Mouse (Mus musculus) kidney, embryonic 14.5 days (tissue): ENCODE data around the gene Fam71e2. TPM values are rescaled to one million over a fixed set of nuclear protein-coding genes. Genes with fewer than 3 reads are reported as not detected.

Source experiments
- polyA plus RNA-seq: library from polyadenylated mRNA; unstranded; fragments of >200 nt; fragmentation: Nextera tagmentation; extraction: Ambion mirVana; gene quantifications from 2 replicates; pipeline ENCODE4 v1.2.1, GENCODE M21; 2014

Fam71e2 gene
- polyA plus RNA-seq, 1 experiment from 2014 or later, result not detected

Other genes with a start within 250 kb of the Fam71e2 start
- gene Tnni3, start 247.1 kb downstream of the Fam71e2 start, polyA plus RNA-seq, result 4.9 and 8.1 TPM in 2 replicates
- gene Dnaaf3, start 238.8 kb downstream of the Fam71e2 start, polyA plus RNA-seq, result 1.3 and 2.4 TPM in 2 replicates
- gene Syt5, start 223.8 kb downstream of the Fam71e2 start, polyA plus RNA-seq, result 5.3 and 5.5 TPM in 2 replicates
- gene Ptprh, start 167.3 kb downstream of the Fam71e2 start, polyA plus RNA-seq, result 0.09 TPM in 1 of 2 replicates, not detected in the other
- gene Tmem86b, start 139.9 kb downstream of the Fam71e2 start, polyA plus RNA-seq, result 1.0 and 1.4 TPM in 2 replicates
- gene Ppp6r1, start 112.3 kb downstream of the Fam71e2 start, polyA plus RNA-seq, result 8.3 and 10.2 TPM in 2 replicates
- 113 and 140 TPM in 2 replicates for gene Hspbp1, start 86.2 kb downstream of the Fam71e2 start, polyA plus RNA-seq
- gene Brsk1, start 80.7 kb downstream of the Fam71e2 start, polyA plus RNA-seq, result 1.9 and 3.0 TPM in 2 replicates
- gene Tmem150b, start 46.1 kb downstream of the Fam71e2 start, polyA plus RNA-seq, result 0.14 TPM in 1 of 2 replicates, not detected in the other
- 59.3 and 69.2 TPM in 2 replicates for gene Kmt5c, start 31.2 kb downstream of the Fam71e2 start, polyA plus RNA-seq
- 47.1 and 62.7 TPM in 2 replicates for gene Cox6b2, start 18.2 kb downstream of the Fam71e2 start, polyA plus RNA-seq
- 0.31 TPM in 1 of 2 replicates, not detected in the other for gene Il11, start 11.6 kb upstream of the Fam71e2 start, polyA plus RNA-seq
- gene Tmem190, start 11.6 kb upstream of the Fam71e2 start, polyA plus RNA-seq, result 0.63 TPM in 1 of 2 replicates, not detected in the other
- gene Tmem238, start 18.4 kb upstream of the Fam71e2 start, polyA plus RNA-seq, result 6.9 and 8.2 TPM in 2 replicates
- 251 and 292 TPM in 2 replicates for gene Rpl28, start 21.6 kb upstream of the Fam71e2 start, polyA plus RNA-seq
- 465 and 546 TPM in 2 replicates for gene Ube2s, start 41.3 kb upstream of the Fam71e2 start, polyA plus RNA-seq
- gene Shisa7, start 73.4 kb upstream of the Fam71e2 start, polyA plus RNA-seq, result 0.89 and 1.1 TPM in 2 replicates
- gene Isoc2b, start 99.0 kb upstream of the Fam71e2 start, polyA plus RNA-seq, result 4.5 and 8.3 TPM in 2 replicates
- 0.95 and 1.3 TPM in 2 replicates for gene Isoc2a, start 105.9 kb upstream of the Fam71e2 start, polyA plus RNA-seq
- gene Gm36210, start 135.2 kb upstream of the Fam71e2 start, polyA plus RNA-seq, result 0.22 TPM in 1 of 2 replicates, not detected in the other
- 4.5 and 5.2 TPM in 2 replicates for gene Zfp628, start 143.9 kb upstream of the Fam71e2 start, polyA plus RNA-seq
- gene Nat14, start 150.7 kb upstream of the Fam71e2 start, polyA plus RNA-seq, result 3.1 and 3.6 TPM in 2 replicates
- gene Ssc5d, start 154.5 kb upstream of the Fam71e2 start, polyA plus RNA-seq, result 1.1 and 2.5 TPM in 2 replicates
- gene Sbk2, start 193.1 kb upstream of the Fam71e2 start, polyA plus RNA-seq, result 0.43 TPM in 1 of 2 replicates, not detected in the other
- 0.06 TPM in 1 of 2 replicates, not detected in the other for gene Sbk3, start 199.9 kb upstream of the Fam71e2 start, polyA plus RNA-seq
- gene Zfp579, start 224.9 kb upstream of the Fam71e2 start, polyA plus RNA-seq, result 36.6 and 41.6 TPM in 2 replicates
- gene Zfp524, start 243.1 kb upstream of the Fam71e2 start, polyA plus RNA-seq, result 11.7 and 12.3 TPM in 2 replicates
- gene Fiz1, start 243.4 kb upstream of the Fam71e2 start, polyA plus RNA-seq, result 46.5 and 48.6 TPM in 2 replicates
- 1.1 and 3.4 TPM in 2 replicates for gene Gm44973, start 244.2 kb upstream of the Fam71e2 start, polyA plus RNA-seq
- 9.9 and 10.0 TPM in 2 replicates for gene Zfp865, start 249.1 kb upstream of the Fam71e2 start, polyA plus RNA-seq
- 23.2 and 25.5 TPM in 2 replicates for gene Ccdc106, start 249.3 kb upstream of the Fam71e2 start, polyA plus RNA-seq